Mouse (Mus musculus): ENCODE results near the gene Mrgprd.

Mrgprd gene

DNA sequence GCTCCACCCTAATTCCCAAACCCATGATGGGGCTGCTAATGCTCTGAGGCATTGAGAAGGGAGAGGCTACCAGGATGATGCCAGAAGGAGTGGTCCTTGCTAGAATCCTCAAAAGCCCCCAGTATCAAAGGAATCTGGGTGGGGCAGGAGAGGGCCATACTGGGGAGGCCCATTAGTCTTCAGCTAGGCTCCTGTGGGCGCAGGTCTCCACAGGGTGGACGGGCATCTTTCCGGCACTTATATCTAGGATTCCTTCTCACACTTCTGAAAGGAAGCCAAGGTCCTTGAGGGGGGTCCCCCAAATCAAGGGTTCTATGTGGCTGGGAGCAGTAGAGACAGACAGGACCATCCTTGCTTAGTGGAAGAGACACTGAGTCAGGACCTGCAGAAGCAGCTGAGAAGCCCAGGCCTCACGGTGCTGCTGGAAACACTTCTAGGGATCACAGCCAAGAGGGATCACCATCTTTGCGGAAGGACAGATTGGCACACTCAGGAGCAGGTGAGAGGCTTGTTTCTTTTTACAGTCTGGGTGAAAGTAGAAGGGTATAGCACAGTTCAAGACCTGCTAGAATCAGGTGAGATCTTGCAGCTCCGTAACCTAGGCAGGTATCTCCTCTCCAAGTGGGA is at the start of gene Mrgprd:
Gene Mrgprd (plus strand): TSS at position 51 of the 627 bp plus-strand sequence.
- no peak for DNase-seq

DNA sequence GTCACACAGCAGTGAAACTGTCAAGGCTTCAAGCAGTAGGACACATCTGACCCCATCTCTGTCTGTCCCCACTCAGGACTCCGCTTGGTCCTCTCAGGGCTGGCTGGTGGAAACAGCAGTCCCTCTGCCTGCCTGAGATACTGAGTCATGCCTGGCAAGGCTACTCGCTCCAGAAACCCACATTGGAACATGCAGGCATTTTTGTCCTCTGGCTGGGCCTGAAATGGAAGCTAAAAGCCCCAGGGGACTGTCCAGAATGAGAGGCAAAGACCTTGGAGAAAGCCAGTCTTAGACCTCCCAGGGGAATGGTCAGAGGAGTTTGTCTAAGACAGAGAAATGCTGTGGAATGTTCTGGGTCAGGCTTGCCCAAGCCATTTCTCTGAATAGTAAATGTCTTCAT is 48.6 kb upstream of the Mrgprd start:
- DNase-seq, result peak; percentile 15 to 48

DNA sequence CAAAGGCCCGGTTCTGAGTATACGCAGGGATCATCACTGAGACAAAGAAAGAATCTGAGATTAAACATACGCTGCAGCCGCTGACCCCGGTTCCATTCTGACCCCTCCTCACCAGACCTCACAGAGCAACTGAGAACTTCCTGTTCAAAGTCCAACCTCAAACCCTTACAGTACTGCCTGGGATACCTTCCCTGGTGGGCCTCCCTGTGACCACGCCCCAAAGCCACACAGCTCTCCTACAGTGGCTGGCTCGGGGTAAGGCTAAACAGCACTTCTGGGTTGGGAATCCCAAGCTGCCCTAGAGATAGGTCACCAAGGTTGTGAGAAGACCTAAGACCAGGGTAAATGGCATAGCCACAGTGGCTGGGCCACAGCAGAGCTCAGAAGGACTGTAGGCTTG is 45.7 kb upstream of the Mrgprd start:
- no peak for DNase-seq

DNA sequence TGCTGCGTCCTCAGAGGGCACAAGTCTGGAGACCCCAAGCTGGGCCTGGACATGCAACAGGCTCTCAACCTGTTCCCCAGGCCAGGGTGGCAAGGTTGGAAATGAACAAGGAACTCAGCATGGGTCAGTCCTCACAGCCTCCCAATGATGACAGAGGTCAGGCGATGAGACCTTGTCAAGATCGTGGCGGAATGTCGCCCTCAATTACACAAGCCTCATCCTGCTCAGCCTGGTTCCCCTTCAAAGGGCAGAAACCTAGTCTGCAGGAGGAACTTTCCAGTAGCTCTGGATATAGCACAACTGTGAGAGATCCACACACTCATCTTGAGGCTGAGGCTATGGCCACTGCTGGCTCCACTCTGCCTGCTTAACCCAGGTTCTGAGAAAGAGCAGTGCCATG is 43.7 kb upstream of the Mrgprd start:
- no peak for DNase-seq

DNA sequence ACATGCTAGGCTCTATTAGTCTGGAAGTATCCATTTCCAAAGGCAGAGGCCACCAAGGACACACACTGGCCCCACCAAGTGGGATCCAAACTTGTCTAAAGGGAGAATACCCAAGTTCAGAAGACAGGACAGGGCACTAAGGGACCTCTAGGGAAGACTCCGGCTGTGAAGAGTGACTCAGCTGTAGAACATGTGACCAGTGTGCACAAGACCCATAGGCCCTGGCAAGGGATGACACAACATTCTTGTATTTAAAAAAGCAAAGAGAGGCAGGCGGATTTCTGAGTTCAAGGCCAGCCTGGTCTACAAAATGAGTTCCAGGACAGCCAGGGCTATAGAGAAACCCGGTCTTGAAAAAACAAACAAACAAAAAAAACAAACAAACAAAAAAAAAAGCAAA is 39.1 kb upstream of the Mrgprd start:
- DNase-seq, result no peak

DNA sequence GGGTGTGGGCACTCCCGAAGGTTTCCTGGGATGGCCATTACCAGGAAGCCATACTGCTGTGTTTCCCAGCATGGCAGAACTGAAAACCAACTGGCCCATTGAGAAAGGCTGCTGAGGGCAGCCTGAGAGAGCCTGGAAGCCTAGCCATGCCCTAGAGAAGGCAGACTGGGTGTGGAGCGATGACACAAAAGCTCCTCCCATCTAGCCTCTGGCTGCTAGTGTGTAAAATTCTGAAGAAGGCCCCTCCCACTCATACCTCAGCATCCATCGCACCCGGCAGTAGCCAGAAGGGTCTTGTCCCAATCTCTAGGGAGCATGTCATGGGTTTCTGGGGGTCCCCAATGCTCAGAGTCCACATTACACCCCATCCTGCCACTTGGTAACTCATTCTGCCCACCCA is 33.2 kb upstream of the Mrgprd start:
- no peak for DNase-seq

DNA sequence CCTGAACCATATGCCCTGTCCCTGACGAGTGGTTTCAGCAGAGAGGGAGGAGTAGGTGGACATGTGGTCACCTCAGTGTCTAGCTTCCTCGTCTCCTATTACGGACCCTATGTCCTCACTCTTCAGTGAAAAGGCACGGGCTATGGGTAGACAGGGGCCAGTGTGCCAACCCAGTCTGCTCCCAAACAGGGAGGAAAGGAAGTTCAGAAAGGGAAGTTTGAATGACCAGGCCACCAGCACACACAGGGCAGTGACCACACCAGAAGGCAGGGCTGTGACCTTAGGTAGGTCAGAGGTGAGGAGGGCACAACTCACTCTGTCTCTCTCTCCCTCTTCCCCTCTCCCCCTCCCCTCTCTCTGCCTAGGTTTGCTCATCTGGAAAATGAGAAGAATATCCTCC is 31.6 kb upstream of the Mrgprd start:
- DNase-seq, result peak in 1 of 2 experiments; percentile 16

DNA sequence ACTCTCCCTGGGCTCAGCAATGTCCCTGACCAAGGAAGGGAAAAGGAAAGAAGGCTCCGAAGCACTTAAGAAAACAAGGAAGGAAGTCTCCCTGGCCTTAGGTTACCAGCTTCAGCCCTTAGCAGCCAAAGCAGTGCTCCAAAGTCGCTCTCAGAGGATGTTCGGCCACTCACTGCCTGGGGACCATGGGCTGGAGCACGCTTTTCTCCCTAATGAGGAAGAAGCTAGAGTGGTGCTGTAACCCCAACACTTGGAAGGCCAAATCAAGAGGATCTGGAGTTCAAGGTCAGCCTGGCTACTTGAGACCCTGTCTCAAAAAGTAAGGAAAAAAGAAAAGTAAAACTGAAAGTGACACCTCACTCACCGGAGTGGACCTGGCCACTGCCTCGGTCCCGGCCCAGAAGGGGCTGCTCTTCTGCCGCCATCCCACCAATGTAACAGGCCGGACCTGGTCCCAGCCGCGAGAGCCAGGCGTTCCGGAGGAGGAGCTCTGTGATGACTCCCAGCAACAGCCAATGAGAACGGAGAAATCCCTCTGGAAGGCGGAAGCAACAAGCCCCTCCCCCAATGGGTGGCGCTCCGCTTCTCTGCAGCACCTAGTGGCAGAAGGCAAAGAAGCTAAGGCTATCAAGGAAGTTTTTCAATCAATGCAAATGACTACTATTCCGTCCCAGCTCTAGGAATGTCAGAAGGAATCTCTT is 31.0 kb upstream of the Mrgprd start, which contains the start of gene Tpcn2:
Gene Tpcn2 (minus strand): TSS at position 525 of the 701 bp plus-strand sequence.
- DNase-seq, result peak; percentile 96 to 97

DNA sequence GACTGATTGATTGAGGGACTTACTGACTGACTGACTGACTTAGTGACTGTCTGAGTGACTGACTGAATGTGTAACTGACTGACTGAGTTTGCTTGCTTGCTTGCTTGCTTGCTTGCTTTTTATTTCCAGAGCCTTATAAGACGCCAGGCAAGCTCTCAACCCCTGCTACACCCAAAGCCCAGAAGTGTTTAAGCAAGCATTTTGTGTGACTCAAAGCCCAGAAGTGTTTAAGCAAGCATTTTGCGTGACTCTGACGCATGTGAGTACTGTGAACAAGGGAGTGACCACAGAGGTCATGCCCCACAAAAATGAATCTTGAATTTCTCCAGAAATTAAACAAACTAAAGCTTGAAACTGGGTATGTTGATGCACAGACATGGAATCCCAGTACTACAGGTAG is 30.3 kb upstream of the Mrgprd start:
- no peak for DNase-seq

DNA sequence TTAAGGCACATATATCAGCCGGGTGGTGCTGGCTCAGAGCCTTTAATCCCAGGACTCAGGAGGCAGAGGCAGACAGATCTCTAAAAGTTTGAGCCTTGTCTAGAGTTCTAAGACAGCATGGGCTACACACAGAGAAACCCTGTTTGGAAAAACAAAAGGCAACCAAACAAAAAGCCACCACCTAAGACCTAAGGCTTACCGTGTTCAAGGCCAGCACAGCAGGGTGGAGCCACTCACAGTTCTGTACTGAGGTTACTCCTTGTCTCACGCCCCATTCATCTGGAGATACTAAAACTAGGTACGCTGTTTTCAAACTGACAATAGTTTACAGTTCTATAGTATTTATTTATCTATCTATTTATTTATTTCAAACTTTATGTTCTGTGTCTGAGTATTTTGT is 29.2 kb upstream of the Mrgprd start:
- DNase-seq, result no peak

DNA sequence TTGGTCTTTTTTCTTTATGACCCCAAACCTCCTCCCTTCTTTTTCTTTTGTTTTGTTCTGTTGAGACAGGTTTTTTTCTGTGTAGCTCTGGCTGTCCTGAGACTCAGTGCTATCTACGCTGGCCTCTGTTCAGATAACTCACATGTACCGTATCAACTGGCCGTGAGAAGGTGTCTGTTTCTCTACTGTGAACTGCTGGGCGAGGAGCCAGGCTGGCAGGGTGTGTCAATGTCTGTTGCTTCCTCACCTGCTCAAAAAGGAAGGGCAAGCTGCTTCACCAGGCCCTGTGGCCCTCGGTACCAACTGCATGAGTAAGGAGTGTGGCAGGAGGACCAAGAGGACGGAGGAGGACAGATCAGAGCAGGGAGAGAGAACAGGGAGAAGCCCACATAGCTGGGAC is 27.2 kb upstream of the Mrgprd start:
- no peak for DNase-seq

DNA sequence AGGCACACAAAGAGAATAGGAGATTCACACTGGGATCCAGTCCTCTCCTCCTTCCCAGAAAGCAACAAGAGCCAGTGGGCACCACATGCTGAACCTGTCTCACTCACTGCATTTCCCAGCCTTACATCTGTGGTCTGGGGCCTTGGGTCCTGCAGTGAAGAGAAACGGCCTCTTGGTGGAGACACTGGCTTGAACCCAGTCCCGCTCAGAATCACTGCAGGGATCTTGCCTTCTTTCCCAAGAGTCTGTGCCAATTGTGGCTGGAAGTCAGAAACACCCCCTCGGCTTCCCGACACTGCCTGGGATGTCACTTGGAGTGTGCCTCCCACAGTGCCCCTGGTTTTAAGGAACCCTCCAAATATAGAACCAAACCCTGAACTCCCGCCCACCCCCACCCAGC is 25.3 kb upstream of the Mrgprd start:
- DNase-seq, result peak in 1 of 2 experiments; percentile 24

DNA sequence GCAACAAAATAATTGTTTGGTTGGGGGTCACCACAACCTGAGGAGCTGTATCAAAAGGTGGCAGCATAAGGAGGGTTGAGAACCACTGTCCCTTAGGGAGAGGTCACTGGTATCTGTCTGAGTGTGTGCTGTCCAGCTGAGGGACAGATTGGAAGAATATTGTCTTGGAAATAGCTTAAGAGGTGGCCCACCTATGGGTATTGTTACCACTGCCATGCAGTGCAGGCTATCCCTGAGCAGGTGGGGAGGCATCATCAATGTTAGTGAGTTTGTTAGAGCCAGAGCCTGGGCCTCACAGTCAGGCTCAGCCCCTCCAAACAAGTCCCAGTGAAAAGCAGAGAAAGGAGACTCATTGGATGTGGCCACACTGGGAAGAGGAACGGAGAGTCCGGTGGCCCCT is 22.8 kb upstream of the Mrgprd start:
- DNase-seq, result no peak

DNA sequence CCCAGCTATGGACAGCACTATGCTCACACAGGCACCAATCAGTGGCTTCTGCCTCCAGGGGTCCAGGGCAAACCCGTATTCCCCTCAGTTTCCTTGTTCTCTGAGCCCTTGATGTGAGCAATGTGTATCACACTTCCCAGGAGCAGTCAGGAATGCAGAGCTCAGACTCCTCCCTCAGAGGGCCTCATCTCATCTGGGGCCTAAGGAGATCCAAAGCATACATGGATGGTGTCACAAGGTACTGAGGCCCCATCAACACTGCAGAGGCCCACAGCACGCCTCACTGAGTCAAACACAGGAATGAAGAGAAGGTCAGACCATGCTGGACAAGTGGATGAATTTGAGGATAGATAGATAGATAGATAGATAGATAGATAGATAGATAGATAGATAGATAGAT is 21.9 kb upstream of the Mrgprd start:
- no peak for DNase-seq

DNA sequence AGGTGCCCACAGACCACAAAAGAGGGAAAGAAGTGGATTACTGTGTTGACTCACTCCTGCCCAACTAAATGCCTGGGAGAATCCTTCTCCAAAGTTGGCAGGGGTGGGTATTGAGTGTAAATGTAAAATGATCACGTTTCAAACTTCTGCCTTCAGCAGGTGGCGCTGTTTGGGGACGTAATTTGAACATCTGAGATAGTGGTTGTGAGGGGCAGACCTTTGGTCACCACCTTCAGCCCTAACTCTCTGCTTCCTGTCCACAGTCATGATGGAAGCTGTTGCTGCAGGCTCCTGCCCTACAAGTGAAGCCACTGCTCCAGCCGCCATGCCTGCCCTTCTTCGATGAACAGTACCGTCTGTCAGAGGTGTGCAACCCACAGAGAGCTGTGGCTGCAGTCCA is 20.8 kb upstream of the Mrgprd start:
- DNase-seq, result peak in 1 of 2 experiments; percentile 49

DNA sequence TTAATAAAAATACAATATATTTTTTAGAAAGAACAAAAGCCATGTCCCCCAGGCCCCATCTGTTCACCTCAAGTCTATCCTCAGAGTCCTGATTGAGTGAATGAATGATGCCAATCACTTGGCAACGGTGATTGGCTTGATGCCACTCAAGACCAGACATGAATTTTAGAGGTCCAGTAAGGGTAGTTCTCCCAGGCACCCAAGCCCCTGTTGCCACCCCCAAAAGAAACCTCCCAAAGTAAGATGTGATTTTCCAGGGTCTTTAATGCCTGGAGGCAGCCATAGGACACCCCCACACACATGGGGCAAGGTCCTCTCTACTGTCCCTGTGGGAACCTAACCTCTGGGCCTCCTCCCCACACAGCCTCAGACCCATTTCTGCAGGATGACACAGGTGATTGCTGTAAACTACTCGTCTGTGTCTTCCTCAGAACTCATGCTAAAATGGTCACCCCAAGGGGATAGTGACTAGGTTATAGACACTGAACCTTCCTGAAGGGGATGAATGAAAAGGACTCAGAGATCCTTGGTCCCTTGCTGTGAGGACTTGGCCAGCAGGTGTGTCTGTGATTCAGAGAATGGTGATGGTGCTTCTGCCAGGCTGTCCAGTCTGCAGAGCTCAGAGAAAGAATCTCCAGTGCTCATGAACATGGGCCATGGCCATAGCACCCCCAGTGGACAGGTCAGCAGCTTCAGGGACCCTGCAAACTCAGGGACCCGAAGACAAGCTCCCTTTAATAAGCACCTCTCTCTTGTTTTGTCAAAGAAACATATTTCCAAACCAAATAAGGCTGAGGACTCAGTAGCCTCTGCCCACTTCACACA is 15.8 kb upstream of the Mrgprd start:
- no peak for DNase-seq

DNA sequence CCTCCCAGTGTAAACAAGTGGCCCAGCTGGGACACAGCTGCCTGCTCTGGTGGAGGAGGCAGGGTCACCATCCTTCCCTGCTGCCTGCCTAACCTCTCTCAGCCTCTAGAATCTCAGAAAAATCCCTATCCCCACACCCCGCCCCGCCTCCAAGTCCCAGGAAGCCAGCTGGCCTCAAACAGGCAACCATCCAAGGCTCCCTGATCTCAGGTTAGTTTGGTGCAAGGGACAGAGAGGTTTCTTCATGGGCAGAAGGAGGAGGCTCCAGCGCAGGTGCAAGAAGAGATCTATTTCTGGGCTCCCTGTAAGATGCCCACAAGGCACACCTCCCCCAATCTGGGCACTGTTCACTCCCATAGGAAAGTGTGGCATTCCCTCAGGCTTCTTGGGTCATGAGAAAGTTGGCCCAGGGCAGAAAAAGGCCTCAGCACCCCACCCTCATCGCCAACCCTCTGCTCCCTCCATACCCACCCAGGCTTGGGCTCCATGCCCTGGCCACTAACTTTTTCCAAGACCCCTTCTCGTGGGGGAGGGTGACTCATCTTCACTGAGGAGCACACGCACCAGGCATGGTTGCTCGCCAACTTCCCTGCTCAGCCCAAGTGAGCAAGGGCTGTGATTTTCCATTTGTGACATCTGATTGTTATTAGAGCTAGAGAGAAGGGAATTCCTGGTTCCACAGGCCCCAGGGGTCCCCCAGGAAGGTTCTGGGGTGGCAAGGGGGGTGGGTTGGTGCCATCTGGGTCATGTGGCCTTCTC is 14.9 kb upstream of the Mrgprd start:
- DNase-seq, result peak in 1 of 2 experiments; percentile 32

DNA sequence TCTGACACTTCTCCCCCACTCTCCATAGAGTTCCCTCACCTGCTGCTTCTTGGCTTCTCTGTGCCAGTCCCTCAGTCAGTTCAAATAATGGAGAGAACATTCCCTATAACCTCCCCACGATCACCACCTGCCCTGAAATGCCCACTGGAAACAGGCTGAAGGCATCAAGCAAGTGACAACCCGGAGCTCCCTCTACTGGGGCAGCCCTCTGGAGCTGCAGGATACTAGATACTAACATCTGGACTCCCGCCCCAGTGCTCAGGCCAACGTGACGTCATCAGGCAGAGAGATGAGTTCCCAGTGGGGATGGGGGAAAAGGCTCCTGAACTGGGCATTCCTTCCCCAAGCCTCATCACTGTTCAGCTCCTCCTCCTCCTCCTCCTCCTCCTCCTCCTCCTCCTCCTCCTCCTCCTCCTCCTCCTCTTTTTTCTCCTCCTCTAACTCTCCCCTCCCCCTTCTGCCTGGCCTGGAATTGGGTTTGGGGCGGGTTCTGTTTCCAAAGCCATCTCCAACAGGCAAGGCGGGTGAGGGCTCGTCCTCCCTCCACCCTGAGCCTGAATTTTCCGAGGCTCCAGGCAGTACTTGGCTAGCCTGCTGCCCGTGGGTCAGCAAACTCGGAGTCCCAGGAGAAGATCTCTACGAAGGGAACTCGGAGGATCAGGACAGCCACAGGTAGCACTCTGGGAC is 14.2 kb upstream of the Mrgprd start, which contains the start of gene Mrgprf:
Gene Mrgprf (plus strand): TSS at position 508 of the 687 bp plus-strand sequence.
- peak; percentile 30 to 34 for DNase-seq

DNA sequence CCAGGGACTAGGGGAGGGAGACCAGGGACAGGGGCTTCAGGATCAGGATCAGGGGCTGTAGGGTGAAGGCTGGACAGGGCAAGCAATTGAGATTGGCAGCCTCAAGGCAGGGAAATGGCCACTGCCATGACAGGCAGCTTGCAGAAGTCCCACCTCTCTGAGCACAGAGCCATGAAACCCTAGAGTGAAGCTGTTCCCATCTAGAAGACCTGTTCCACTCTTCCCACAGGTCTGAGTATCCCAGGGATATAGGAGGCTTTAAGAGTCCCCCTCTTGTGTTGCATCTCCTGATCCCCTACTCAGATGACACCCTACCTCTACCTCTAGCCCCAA is 13.7 kb upstream of the Mrgprd start:
- no peak for DNase-seq

DNA sequence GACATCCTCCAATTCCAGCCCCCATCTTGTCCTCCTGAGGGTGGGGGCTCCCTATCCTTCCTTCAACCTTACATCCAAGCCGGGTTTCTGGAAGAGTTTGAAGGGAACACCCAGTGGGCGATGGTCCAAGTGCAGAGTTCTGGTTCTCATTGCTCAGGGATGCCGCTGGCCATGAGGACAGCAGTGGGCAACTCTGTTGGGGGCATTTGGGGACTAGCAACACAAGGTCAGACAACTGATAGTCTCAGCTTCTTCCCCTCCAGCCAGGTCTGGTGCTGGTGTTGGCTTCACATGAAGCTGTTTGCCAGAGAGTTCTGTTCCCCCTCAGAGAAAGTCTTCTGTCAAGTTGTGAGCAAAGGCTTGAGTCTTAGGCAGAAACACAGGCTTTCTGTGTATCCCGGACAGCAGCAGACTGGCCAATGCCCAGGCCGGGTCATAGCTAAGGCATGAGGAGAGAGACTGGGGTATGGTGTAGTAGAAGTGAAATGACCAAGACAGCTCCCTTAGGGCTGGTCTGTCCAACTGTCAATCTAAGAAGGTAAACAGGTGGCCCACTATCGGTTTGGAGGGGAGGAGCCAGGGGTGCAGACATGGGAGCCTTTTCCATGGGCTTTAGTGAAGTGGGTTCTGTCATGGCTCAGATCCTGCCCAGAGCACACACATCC is 13.2 kb upstream of the Mrgprd start:
- no peak for DNase-seq

DNA sequence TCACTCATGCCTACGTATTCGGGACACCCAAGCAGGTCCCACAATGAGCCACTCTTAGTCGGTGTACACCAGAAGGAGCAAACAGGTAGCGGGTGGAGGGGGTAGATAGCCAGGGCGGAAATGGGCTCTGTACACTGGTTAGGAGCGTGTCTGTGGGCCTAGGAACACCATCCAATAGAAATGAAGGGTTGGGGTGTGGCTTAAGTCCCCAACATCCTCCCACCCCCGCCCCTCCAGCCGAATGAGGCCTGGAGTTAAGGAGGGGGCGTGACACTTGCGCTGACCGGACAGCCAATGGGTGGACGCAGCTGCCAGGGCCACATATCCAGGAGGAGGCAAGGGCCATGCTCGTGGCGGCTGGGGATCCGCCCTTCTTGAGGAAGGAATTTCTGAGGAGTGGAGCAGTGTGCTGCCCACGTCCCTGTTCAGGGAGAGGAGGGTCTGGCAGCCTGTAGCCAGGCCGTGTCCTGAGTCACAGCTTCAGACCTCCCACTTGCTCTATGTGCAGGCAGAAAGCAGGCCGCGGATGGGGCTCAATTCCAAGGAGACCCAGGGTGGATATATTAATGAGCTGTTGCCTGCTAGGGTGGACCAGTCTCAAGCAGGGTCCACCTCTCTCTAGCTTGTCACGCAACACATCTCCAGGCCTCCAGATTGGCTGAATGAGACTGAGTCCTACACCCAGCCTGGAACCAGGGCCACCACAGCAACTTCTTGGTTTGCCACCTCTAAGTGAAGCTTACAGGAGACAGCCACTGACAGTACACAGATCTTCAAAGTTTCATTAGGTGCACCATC is 11.9 kb upstream of the Mrgprd start:
- DNase-seq, result peak; percentile 51 to 57
